9 mouse cellular contexts compared by ENCODE assay signal in the genomic region with DNA sequence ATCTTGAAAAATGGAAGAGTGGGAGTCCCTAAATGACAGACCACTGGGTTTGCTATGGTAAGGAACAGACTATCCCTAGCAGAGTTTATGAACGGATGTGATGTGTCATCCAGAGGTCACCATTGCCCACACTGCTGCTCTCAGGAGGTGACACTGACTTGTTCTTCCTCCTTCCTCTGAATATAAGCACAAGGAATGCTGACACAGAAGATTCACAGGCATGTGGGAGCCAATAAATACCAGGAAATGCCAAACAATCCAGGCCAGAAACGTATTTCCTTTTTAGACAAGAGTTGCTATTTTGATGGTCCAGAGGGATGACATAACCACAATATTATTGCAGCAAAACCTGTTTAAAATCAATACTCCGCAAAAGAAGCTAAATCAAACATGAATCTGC.
DNase-seq lines count a peak whose midpoint lies in the region; ATAC-seq and TF ChIP-seq lines count a peak whose summit lies in the region.
"Had no signal": no experiment of that assay in that cellular context is flagged by ENCODE, and none has a peak within 500 bp of the region (broad histone marks: within the 10 kb centered on the region; RNA-seq: fewer than 3 reads in every experiment).

No protein-coding gene starts in this region.

- no peaks in the 10 kb centered on the region for H3K27me3 ChIP-seq in limb, embryonic 14.5 days (ENCODE audit: control insufficient read depth, insufficient read depth, low read length)
- H3K27me3 ChIP-seq in limb, embryonic 10.5 days (ENCODE audit: low read depth, poor library complexity, severe bottlenecking) = no peaks in the 10 kb centered on the region
- no peaks in the 10 kb centered on the region for H3K27me3 ChIP-seq in heart, embryonic 14.5 days (ENCODE audit: control insufficient read depth, insufficient read depth, low read length)
- no peaks in the 10 kb centered on the region for H3K27me3 ChIP-seq in kidney, embryonic 15.5 days
- H3K27me3 ChIP-seq: embryonic facial prominence, embryonic 12.5 days had no signal

- no peak for TF ChIP-seq POLR2A in limb, embryonic 14.5 days (IDR thresholded peaks at IDR 0.05; ENCODE audit: borderline replicate concordance, extremely low read depth, insufficient read depth, insufficient read length)

- peak; percentile 38 for DNase-seq in limb, embryonic 14.5 days (ENCODE audit: low spot score)
- DNase-seq in limb, embryonic 10.5 days (ENCODE audit: low spot score) = no peak
- DNase-seq in lung, postnatal 36 days = peak; percentile 75
- no peak for DNase-seq in urinary bladder, postnatal 25 days (ENCODE audit: low spot score)
- no peak for DNase-seq in frontal cortex, postnatal 25 days (ENCODE audit: low spot score in 2 of 2)
- DNase-seq: cerebellum, adult 11 months had no signal

- H3K4me3 ChIP-seq in limb, embryonic 14.5 days (replicated peaks; ENCODE audit: low read length) = no peak overlapping the region
- H3K4me3 ChIP-seq in limb, embryonic 10.5 days = no peak overlapping the region
- H3K4me3 ChIP-seq in heart, embryonic 14.5 days (ENCODE audit: control insufficient read depth in 1 of 2, insufficient read depth in 1 of 2, low read depth in 1 of 2, low read length in 2 of 2) = no peak overlapping the region
- H3K4me3 ChIP-seq in kidney, embryonic 15.5 days (replicated peaks) = no peak overlapping the region
- H3K4me3 ChIP-seq: embryonic facial prominence, embryonic 12.5 days had no signal

- H3K9me3 ChIP-seq in limb, embryonic 14.5 days (ENCODE audit: control insufficient read depth, low read length) = no peaks in the 10 kb centered on the region
- no peaks in the 10 kb centered on the region for H3K9me3 ChIP-seq in limb, embryonic 10.5 days (replicated peaks)
- H3K9me3 ChIP-seq in heart, embryonic 14.5 days (ENCODE audit: control insufficient read depth, low read length) = no peaks in the 10 kb centered on the region
- no peaks in the 10 kb centered on the region for H3K9me3 ChIP-seq in kidney, embryonic 15.5 days (replicated peaks)
- H3K9me3 ChIP-seq: embryonic facial prominence, embryonic 12.5 days had no signal

- no peak for ATAC-seq in limb, embryonic 14.5 days (ENCODE audit: low FRiP score, low read depth)
- ATAC-seq in heart, embryonic 14.5 days (ENCODE audit: insufficient number of reproducible peaks, insufficient read depth, low FRiP score, low read depth) = no peak
- 0 out of 2 replicates have a peak, but pooled peaks have one; percentile 33 for ATAC-seq in kidney, embryonic 15.5 days (replicated peaks; ENCODE audit: low FRiP score)

- WGBS in limb, embryonic 14.5 days = 47% methylated on average over 3 of the region's 3 CpGs
- WGBS in limb, embryonic 10.5 days = 68% methylated on average over 3 of the region's 3 CpGs
- 41% methylated on average over 3 of the region's 3 CpGs for WGBS in heart, embryonic 14.5 days
- WGBS in kidney, embryonic 15.5 days = 45% methylated on average over 3 of the region's 3 CpGs

- H3K27ac ChIP-seq in limb, embryonic 14.5 days (replicated peaks; ENCODE audit: low read depth, low read length) = no peak overlapping the region
- H3K27ac ChIP-seq in limb, embryonic 10.5 days = no peak overlapping the region
- H3K27ac ChIP-seq in heart, embryonic 14.5 days (replicated peaks in 1 of 2; ENCODE audit: control insufficient read depth in 1 of 2, insufficient read depth in 1 of 2, low read depth in 2 of 2, low read length in 2 of 2) = peak overlapping the region; percentile 49 to 67
- no peak overlapping the region for H3K27ac ChIP-seq in kidney, embryonic 15.5 days
- H3K27ac ChIP-seq: embryonic facial prominence, embryonic 12.5 days had no signal

- no peaks in the 10 kb centered on the region for H3K36me3 ChIP-seq in limb, embryonic 14.5 days (ENCODE audit: control insufficient read depth, insufficient read depth, low read length)
- no peaks in the 10 kb centered on the region for H3K36me3 ChIP-seq in limb, embryonic 10.5 days
- H3K36me3 ChIP-seq in heart, embryonic 14.5 days (ENCODE audit: control insufficient read depth, insufficient read depth, low read length) = no peaks in the 10 kb centered on the region
- H3K36me3 ChIP-seq in kidney, embryonic 15.5 days = no peaks in the 10 kb centered on the region
- H3K36me3 ChIP-seq: embryonic facial prominence, embryonic 12.5 days had no signal

- peaks cover 27% of the 10 kb centered on the region for H3K4me1 ChIP-seq in limb, embryonic 14.5 days (ENCODE audit: control insufficient read depth, insufficient read depth, low read length)
- H3K4me1 ChIP-seq in limb, embryonic 10.5 days = peaks cover 63% of the 10 kb centered on the region
- peaks cover 18 to 36% of the 10 kb centered on the region in 2 experiments for H3K4me1 ChIP-seq in heart, embryonic 14.5 days (ENCODE audit: control insufficient read depth in 2 of 2, insufficient read depth in 2 of 2, low read length in 2 of 2)
- peaks cover 23% of the 10 kb centered on the region for H3K4me1 ChIP-seq in kidney, embryonic 15.5 days

- no peak overlapping the region for H3K4me2 ChIP-seq in limb, embryonic 14.5 days (replicated peaks; ENCODE audit: low read depth, low read length, severe bottlenecking)
- peak overlapping the region; percentile 27; the same call in 1 of the 2 replicates for H3K4me2 ChIP-seq in heart, embryonic 14.5 days (ENCODE audit: low read length)
- H3K4me2 ChIP-seq in kidney, embryonic 15.5 days = no peak overlapping the region
- H3K4me2 ChIP-seq: embryonic facial prominence, embryonic 12.5 days had no signal

- no peak overlapping the region for H3K9ac ChIP-seq in limb, embryonic 14.5 days (ENCODE audit: low read depth, low read length, severe bottlenecking)
- H3K9ac ChIP-seq in heart, embryonic 14.5 days (ENCODE audit: low read length) = 0 out of 2 replicates have a peak overlapping the region, but pooled peaks have one; percentile 27
- H3K9ac ChIP-seq in kidney, embryonic 15.5 days = no peak overlapping the region
- H3K9ac ChIP-seq: embryonic facial prominence, embryonic 12.5 days had no signal

Comparison
In these comparisons a context has a peak if more than half of its experiments do, and no peak if none do; other contexts are left out.
1. DNase-seq: peak in limb, embryonic 14.5 days (single experiment) and lung, postnatal 36 days (single experiment); none in limb, embryonic 10.5 days (single experiment), urinary bladder, postnatal 25 days (single experiment) and frontal cortex, postnatal 25 days (0 of 2).
2. H3K27ac ChIP-seq: peak in heart, embryonic 14.5 days (2 of 2); none in limb, embryonic 14.5 days (single experiment), limb, embryonic 10.5 days (single experiment) and kidney, embryonic 15.5 days (single experiment).